Mouse (Mus musculus): Measurements from ENCODE around the gene 4933427D14Rik. TPM values are rescaled to one million over a fixed set of nuclear protein-coding genes. Genes with fewer than 3 reads are reported as not detected.

The 4933427D14Rik gene
- total and polyA plus RNA-seq, 3 experiments: 14.5 to 19.6 TPM; not detected in 1

GRCm38 (mm10) chr11:72256441-72256840, 49.2 kb upstream of the 4933427D14Rik start:
- no peaks in the 10 kb centered on the region for H3K9me3 ChIP-seq (replicated peaks; ENCODE audit: insufficient read depth, low read length)
- H3K9ac ChIP-seq (ENCODE audit: control insufficient read depth, low read depth, low read length, poor library complexity, severe bottlenecking): no peak overlapping the region
- no peaks in the 10 kb centered on the region for H3K36me3 ChIP-seq (ENCODE audit: control insufficient read depth in 1 of 2, insufficient read depth in 2 of 2, low read length in 2 of 2)
- no peaks in the 10 kb centered on the region for H3K79me2 ChIP-seq (ENCODE audit: control insufficient read depth, insufficient read depth, low read length, poor library complexity)
- H3K4me1 ChIP-seq (ENCODE audit: control insufficient read depth in 1 of 2, insufficient read depth in 2 of 2, low read length in 2 of 2): no peaks in the 10 kb centered on the region
- H3K27ac ChIP-seq (ENCODE audit: control insufficient read depth, low read depth, low read length): no peak overlapping the region
- peaks cover 4 to 12% of the 10 kb centered on the region in 2 experiments for H3K27me3 ChIP-seq (ENCODE audit: control insufficient read depth in 1 of 2, insufficient read depth in 2 of 2, low read length in 2 of 2)
- H3K4me3 ChIP-seq (ENCODE audit: control insufficient read depth in 1 of 2, insufficient read depth in 1 of 2, low read depth in 2 of 2, low read length in 2 of 2): no peak overlapping the region
- TF ChIP-seq POLR2A (IDR thresholded peaks at IDR 0.05; ENCODE audit: control insufficient read depth in 1 of 2, insufficient read depth in 1 of 2, low read depth in 1 of 2, low read length in 2 of 2, poor library complexity in 1 of 2) (no peak), USF1 (IDR thresholded peaks at IDR 0.05; ENCODE audit: low read depth, low read length) (no peak), TBP (IDR thresholded peaks at IDR 0.05; ENCODE audit: low read depth, low read length) (no peak), POLR2AphosphoS2 (IDR thresholded peaks at IDR 0.05; ENCODE audit: low read length) (no peak)
- DNase-seq (ENCODE audit: low read depth, low spot score): no peak

GRCm38 (mm10) chr11:72255629-72256028, 48.4 kb upstream of the 4933427D14Rik start:
- Histone ChIP-seq H3K4me1 (ENCODE audit: control insufficient read depth in 1 of 2, insufficient read depth in 2 of 2, low read length in 2 of 2) (no peaks in the 10 kb centered on the region), H3K4me3 (ENCODE audit: control insufficient read depth in 1 of 2, insufficient read depth in 1 of 2, low read depth in 2 of 2, low read length in 2 of 2) (no peak overlapping the region), H3K9me3 (replicated peaks; ENCODE audit: insufficient read depth, low read length) (no peaks in the 10 kb centered on the region), H3K27ac (ENCODE audit: control insufficient read depth, low read depth, low read length) (no peak overlapping the region), H3K36me3 (ENCODE audit: control insufficient read depth in 1 of 2, insufficient read depth in 2 of 2, low read length in 2 of 2) (no peaks in the 10 kb centered on the region), H3K9ac (ENCODE audit: control insufficient read depth, low read depth, low read length, poor library complexity, severe bottlenecking) (no peak overlapping the region), H3K79me2 (ENCODE audit: control insufficient read depth, insufficient read depth, low read length, poor library complexity) (no peaks in the 10 kb centered on the region), H3K27me3 (ENCODE audit: control insufficient read depth in 1 of 2, insufficient read depth in 2 of 2, low read length in 2 of 2) (peaks cover 8 to 13% of the 10 kb centered on the region in 2 experiments)
- no peak for TF ChIP-seq MYC (IDR thresholded peaks at IDR 0.05; ENCODE audit: low read depth, low read length)
- no peak for TF ChIP-seq MAZ (IDR thresholded peaks at IDR 0.05; ENCODE audit: low read depth, low read length)
- no peak for TF ChIP-seq POLR2AphosphoS2 (IDR thresholded peaks at IDR 0.05; ENCODE audit: low read length)
- no peak for TF ChIP-seq MAX (IDR thresholded peaks at IDR 0.05; ENCODE audit: low read length)
- no peak for TF ChIP-seq GATA1 (IDR thresholded peaks at IDR 0.05; ENCODE audit: low read depth, low read length)
- TF ChIP-seq POLR2AphosphoS5 (IDR thresholded peaks at IDR 0.05; ENCODE audit: borderline replicate concordance, low read depth, low read length): no peak
- no peak for TF ChIP-seq JUND (IDR thresholded peaks at IDR 0.05; ENCODE audit: low read depth, low read length)
- no peak for TF ChIP-seq TCF12 (IDR thresholded peaks at IDR 0.05; ENCODE audit: low read depth, low read length)
- no peak for TF ChIP-seq EP300 (IDR thresholded peaks at IDR 0.05; ENCODE audit: low read depth in 1 of 2, low read length in 2 of 2)
- TF ChIP-seq E2F4 (IDR thresholded peaks at IDR 0.05; ENCODE audit: borderline replicate concordance, low read depth, low read length): no peak
- TF ChIP-seq TAL1 (IDR thresholded peaks at IDR 0.05; ENCODE audit: low read length): no peak
- TF ChIP-seq KAT2A (conservative IDR thresholded peaks at IDR 0.05; ENCODE audit: low read depth, low read length): no peak
- no peak for TF ChIP-seq CTCF (IDR thresholded peaks at IDR 0.05 in 2 of 3, conservative IDR thresholded peaks at IDR 0.05 in 1 of 3; ENCODE audit: control insufficient read depth in 1 of 3, insufficient read depth in 1 of 3, low read depth in 2 of 3, low read length in 3 of 3, poor library complexity in 1 of 3, severe bottlenecking in 1 of 3)
- TF ChIP-seq MAFK (IDR thresholded peaks at IDR 0.05; ENCODE audit: borderline replicate concordance, low read depth, low read length): no peak
- TF ChIP-seq CHD1 (IDR thresholded peaks at IDR 0.05; ENCODE audit: low read depth, low read length): no peak
- no peak for TF ChIP-seq HCFC1 (IDR thresholded peaks at IDR 0.05; ENCODE audit: low read depth, low read length)
- TF ChIP-seq ZNF384 (IDR thresholded peaks at IDR 0.05; ENCODE audit: low read depth, low read length): no peak
- TF ChIP-seq ELF1 (IDR thresholded peaks at IDR 0.05; ENCODE audit: low read depth, low read length): no peak
- DNase-seq (ENCODE audit: low read depth, low spot score): no peak

Data from MEL (cell line).